Mouse (Mus musculus): ENCODE data around the gene Plekhh2.

DNA sequence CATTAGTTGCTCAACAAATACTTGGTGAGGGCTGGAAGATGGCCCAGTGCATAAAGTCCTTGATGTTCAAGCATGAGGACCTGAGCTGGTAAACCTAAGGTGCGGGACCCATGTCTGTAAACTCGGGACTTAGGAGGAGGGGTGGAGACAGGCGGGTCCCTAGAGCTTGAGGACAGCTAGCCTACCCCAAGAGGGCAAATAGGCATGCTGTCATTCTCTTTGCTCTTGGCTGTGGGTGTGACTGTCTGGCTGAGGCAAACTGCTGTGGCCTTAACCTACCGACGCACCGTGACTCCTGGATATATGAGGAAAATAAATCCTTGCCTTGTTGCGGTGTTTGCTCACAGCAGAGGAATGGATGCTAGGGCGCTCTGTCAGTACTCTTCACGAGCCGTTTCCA is 116.0 kb downstream of the Plekhh2 start:
- TF ChIP-seq CTCF (IDR thresholded peaks at IDR 0.05; ENCODE audit: low read depth) (no peak), EP300 (IDR thresholded peaks at IDR 0.05; ENCODE audit: low read depth) (no peak)
